11 mouse cellular contexts compared by ENCODE assay signal in genomic region chr10:22592189-22592603, GRCm38 (mm10). TPM values are rescaled to one million over a fixed set of nuclear protein-coding genes. Genes with fewer than 3 reads are reported as not detected.
A peak's percentile ranks its signal among the peaks of the same experiment; 100 is the strongest.
DNase-seq lines count a peak whose midpoint lies in the region; ATAC-seq and TF ChIP-seq lines count a peak whose summit lies in the region.
"Not testable (repeated sequence)": the region's sequence is repeated elsewhere in the genome, so short reads cannot be mapped to it uniquely, and the experiment has no call there.
"Had no signal": no experiment of that assay in that cellular context is flagged by ENCODE, and none has a peak within 500 bp of the region (broad histone marks: within the 10 kb centered on the region; RNA-seq: fewer than 3 reads in every experiment).

No protein-coding gene starts in this region.

- H3K36me3 ChIP-seq in CH12.LX (replicated peaks in 1 of 2; ENCODE audit: control insufficient read depth in 1 of 2, insufficient read depth in 1 of 2, low read length in 1 of 2); forebrain, embryonic 13.5 days (ENCODE audit: poor library complexity, severe bottlenecking); hindbrain, embryonic 10.5 days; kidney, embryonic 14.5 days (ENCODE audit: control insufficient read depth, insufficient read depth, low read length); midbrain, embryonic 10.5 days; midbrain, embryonic 14.5 days (ENCODE audit: control insufficient read depth, insufficient read depth, low read length); neural tube, embryonic 12.5 days: not testable (repeated sequence)

- not testable (repeated sequence) for H3K9me3 ChIP-seq in CH12.LX (replicated peaks; ENCODE audit: low read length); forebrain, embryonic 13.5 days (replicated peaks); kidney, embryonic 14.5 days (ENCODE audit: control insufficient read depth, low read length); midbrain, embryonic 10.5 days (replicated peaks); midbrain, embryonic 14.5 days (ENCODE audit: control insufficient read depth, low read length); neural tube, embryonic 12.5 days
- 0 out of 2 replicates have a peak, but pooled peaks cover 10% of the 10 kb centered on the region for H3K9me3 ChIP-seq in hindbrain, embryonic 10.5 days

- TF ChIP-seq POLR2A in CH12.LX (IDR thresholded peaks at IDR 0.05; ENCODE audit: low read depth, low read length), result not testable (repeated sequence)

- H3K27me3 ChIP-seq in CH12.LX (replicated peaks); forebrain, embryonic 13.5 days; hindbrain, embryonic 10.5 days (ENCODE audit: insufficient read depth, poor library complexity, severe bottlenecking); kidney, embryonic 14.5 days (ENCODE audit: control insufficient read depth, insufficient read depth, low read length); midbrain, embryonic 10.5 days (ENCODE audit: low read depth, poor library complexity, severe bottlenecking); midbrain, embryonic 14.5 days (ENCODE audit: control insufficient read depth, insufficient read depth, low read length); neural tube, embryonic 12.5 days (replicated peaks): not testable (repeated sequence)

- peak; percentile 33; the same call in 1 of the 2 replicates for ATAC-seq in forebrain, embryonic 13.5 days
- peak; percentile 75; the same call in 1 of the 2 replicates for ATAC-seq in kidney, embryonic 14.5 days (ENCODE audit: low FRiP score, low TSS enrichment)
- ATAC-seq in midbrain, embryonic 14.5 days (ENCODE audit: low FRiP score, low TSS enrichment), result peak; percentile 76
- peak; percentile 50; the same call in 1 of the 2 replicates for ATAC-seq in neural tube, embryonic 12.5 days (ENCODE audit: low FRiP score, low read depth)

- H3K27ac ChIP-seq in CH12.LX (ENCODE audit: insufficient read depth, low read depth); forebrain, embryonic 13.5 days; kidney, embryonic 14.5 days (ENCODE audit: low read depth, low read length); midbrain, embryonic 14.5 days (replicated peaks; ENCODE audit: low read depth, low read length); neural tube, embryonic 12.5 days: not testable (repeated sequence)
- peak overlapping the region; percentile 78 for H3K27ac ChIP-seq in hindbrain, embryonic 10.5 days
- H3K27ac ChIP-seq in midbrain, embryonic 10.5 days (replicated peaks), result peak overlapping the region; percentile 65; the same call in 1 of the 2 replicates

- TF ChIP-seq EP300 in CH12.LX (IDR thresholded peaks at IDR 0.05; ENCODE audit: low read length), result not testable (repeated sequence)

- not testable (repeated sequence) for H3K79me2 ChIP-seq in CH12.LX (replicated peaks; ENCODE audit: control insufficient read depth, extremely low read depth, insufficient read depth, poor library complexity, severe bottlenecking)

- in situ Hi-C loops in CH12.LX (cut with MboI; ENCODE audit: low pct_ligation_motif_present, low pct_unique_long_range_greater_than_20kb, low sequenced_read_pairs), result loop anchor here (25.0 kb wide), 1 partner anchor 470 kb away; no protein-coding TSS in a partner anchor

- TF ChIP-seq CTCF in CH12.LX (conservative IDR thresholded peaks at IDR 0.05 in 1 of 2, IDR thresholded peaks at IDR 0.05 in 1 of 2; ENCODE audit: low read depth in 2 of 2, low read length in 2 of 2), result not testable (repeated sequence)

- dilution Hi-C loops in CH12.LX (cut with MboI; ENCODE audit: extremely low pct_ligation_motif_present, extremely low pct_unique_long_range_greater_than_20kb, low sequenced_read_pairs), result not testable (repeated sequence)

- peaks cover 0 to 12% of the 10 kb centered on the region in 2 experiments; a peak in 2 of 4 replicates for H3K4me1 ChIP-seq in CH12.LX (ENCODE audit: control insufficient read depth in 1 of 2, insufficient read depth in 2 of 2)
- H3K4me1 ChIP-seq in forebrain, embryonic 13.5 days; kidney, embryonic 14.5 days (ENCODE audit: control insufficient read depth, insufficient read depth, low read length); midbrain, embryonic 14.5 days (ENCODE audit: control insufficient read depth, insufficient read depth, low read length); neural tube, embryonic 12.5 days: not testable (repeated sequence)
- H3K4me1 ChIP-seq in hindbrain, embryonic 10.5 days (replicated peaks), result peaks cover 15% of the 10 kb centered on the region; the same call in 1 of the 2 replicates
- H3K4me1 ChIP-seq in midbrain, embryonic 10.5 days, result peaks cover 19% of the 10 kb centered on the region

- not testable (repeated sequence) for H3K4me3 ChIP-seq in CH12.LX (replicated peaks in 1 of 3; ENCODE audit: low read depth in 2 of 3, low read length in 2 of 3, poor library complexity in 1 of 3); forebrain, embryonic 13.5 days; hindbrain, embryonic 10.5 days; kidney, embryonic 14.5 days (ENCODE audit: low read length); midbrain, embryonic 10.5 days; midbrain, embryonic 14.5 days (replicated peaks; ENCODE audit: low read depth, low read length); neural tube, embryonic 12.5 days

- not testable (repeated sequence) for H3K9ac ChIP-seq in CH12.LX (ENCODE audit: insufficient read depth, low read depth); forebrain, embryonic 13.5 days; kidney, embryonic 14.5 days (ENCODE audit: low read depth, low read length); midbrain, embryonic 14.5 days (replicated peaks; ENCODE audit: low read length); neural tube, embryonic 12.5 days

- 29% methylated on average over 4 of the region's 4 CpGs for WGBS in forebrain, embryonic 13.5 days
- 30% methylated on average over 4 of the region's 4 CpGs for WGBS in hindbrain, embryonic 10.5 days
- 34% methylated on average over 4 of the region's 4 CpGs for WGBS in kidney, embryonic 14.5 days
- 37% methylated on average over 4 of the region's 4 CpGs for WGBS in midbrain, embryonic 10.5 days
- 5% methylated on average over 4 of the region's 4 CpGs for WGBS in midbrain, embryonic 14.5 days
- 42% methylated on average over 4 of the region's 4 CpGs for WGBS in neural tube, embryonic 12.5 days

- peak overlapping the region; percentile 13; the same call in 1 of the 2 replicates for H3K4me2 ChIP-seq in CH12.LX (ENCODE audit: insufficient read depth, low read depth, poor library complexity, severe bottlenecking)
- not testable (repeated sequence) for H3K4me2 ChIP-seq in forebrain, embryonic 13.5 days; kidney, embryonic 14.5 days (replicated peaks; ENCODE audit: low read depth, low read length); midbrain, embryonic 14.5 days (ENCODE audit: low read length); neural tube, embryonic 12.5 days (replicated peaks)

- peak; percentile 75 for DNase-seq in CH12.LX (ENCODE audit: extremely low read depth)
- peak; percentile 22 for DNase-seq in c-Kit-positive CD71-positive TER-119-positive erythroid progenitor cells, embryonic 14.5 days (ENCODE audit: low spot score)
- peak; percentile 23 for DNase-seq in hindbrain, embryonic 10.5 days (ENCODE audit: low spot score)
- peak; percentile 26 for DNase-seq in midbrain, embryonic 10.5 days (ENCODE audit: low spot score)
- DNase-seq in midbrain, embryonic 14.5 days, result peak; percentile 18

- not testable (repeated sequence) for TF ChIP-seq RAD21 in CH12.LX (IDR thresholded peaks at IDR 0.05; ENCODE audit: low read depth, low read length)

RNA-seq across cellular contexts. Expression of gene Slc2a12, which starts 52.6 kb away (rescaled TPM):
- total RNA-seq in CH12.LX (2012; rRNA removed) (0.13 and 0.25 TPM in 2 replicates), CH12.LX (2014; rRNA removed) (not detected in 2 replicates)
- polyA plus RNA-seq in CH12.LX (2012; ENCODE audit: insufficient read length, low read depth), result not detected in 2 replicates
- 2.3 and 2.4 TPM in 2 replicates for polyA plus RNA-seq in forebrain, embryonic 13.5 days (2015; fragmentation: Nextera tagmentation; extraction: Ambion mirVana)
- 1.9 and 2.0 TPM in 2 replicates for polyA plus RNA-seq in hindbrain, embryonic 10.5 days (2016; fragmentation: Nextera tagmentation; extraction: Ambion mirVana)
- 0.97 and 2.2 TPM in 2 replicates for polyA plus RNA-seq in kidney, embryonic 14.5 days (2014; fragmentation: Nextera tagmentation; extraction: Ambion mirVana)
- polyA plus RNA-seq in midbrain, embryonic 10.5 days (2016; fragmentation: Nextera tagmentation; extraction: Ambion mirVana), result 1.5 and 1.7 TPM in 2 replicates
- 1.2 and 4.6 TPM in 2 replicates for polyA plus RNA-seq in midbrain, embryonic 14.5 days (2014; fragmentation: Nextera tagmentation; extraction: Ambion mirVana)
- 0.87 and 0.98 TPM in 2 replicates for polyA plus RNA-seq in neural tube, embryonic 12.5 days (2016; fragmentation: Nextera tagmentation; extraction: Ambion mirVana)
- total RNA-seq: common myeloid progenitor, adult 5-6 weeks had no signal
- polyA plus RNA-seq: CD4-positive, CD25-positive, alpha-beta regulatory T cell, adult 4 months; erythroblast, embryonic 14.5 days had no signal

Comparison
In these comparisons a context has a peak if more than half of its experiments do, and no peak if none do; other contexts are left out.
1. DNase-seq: peak in every context shown above with its lines; median percentile 75 in CH12.LX; 26 in midbrain, embryonic 10.5 days; 23 in hindbrain, embryonic 10.5 days; 22 in c-Kit-positive CD71-positive TER-119-positive erythroid progenitor cells, embryonic 14.5 days; 18 in midbrain, embryonic 14.5 days.